Mouse (Mus musculus) effector memory CD4-positive, alpha-beta T cell, adult 5 months (primary cell): Measurements from ENCODE around the gene Notch3. TPM values are rescaled to one million over a fixed set of nuclear protein-coding genes. Genes with fewer than 3 reads are reported as not detected.

Source experiments
- polyA plus RNA-seq: library from polyadenylated mRNA; unstranded; fragments of 100-300 nt; shearing (Covaris generic); gene quantifications from one replicate; pipeline ENCODE4 v1.2.1, GENCODE M21; 2017

Gene Notch3
- polyA plus RNA-seq: not detected

GRCm38 (mm10) chr17:32166687-32167086 lies at the start of gene Notch3:
Gene Notch3 (minus strand): TSS chr17:32166852.

GRCm38 (mm10) chr17:32188863-32189636 lies 22.4 kb upstream of the Notch3 start, which contains the start of gene Ephx3:
Gene Ephx3 (minus strand): TSS chr17:32189549.

Other genes starting within 250 kb of the Notch3 start
- 43.3 TPM for gene Rrp1b, start 130.8 kb downstream of the Notch3 start, polyA plus RNA-seq
- 1.4 TPM for gene Hsf2bp, start 130.5 kb downstream of the Notch3 start, polyA plus RNA-seq
- not detected for gene Ephx3, start 22.7 kb upstream of the Notch3 start, polyA plus RNA-seq
- 243 TPM for gene Brd4, start 117.9 kb upstream of the Notch3 start, polyA plus RNA-seq
- gene Akap8, start 154.4 kb upstream of the Notch3 start, polyA plus RNA-seq: 203 TPM
- gene Akap8l, start 183.8 kb upstream of the Notch3 start, polyA plus RNA-seq: 177 TPM
- 19.3 TPM for gene Wiz, start 222.6 kb upstream of the Notch3 start, polyA plus RNA-seq
- gene Rasal3, start 236.7 kb upstream of the Notch3 start, polyA plus RNA-seq: 514 TPM